Mouse (Mus musculus) spleen, embryonic (tissue): ENCODE measurements around the gene Nubp1.

Experiments
- CTCF ChIA-PET: fragments of 350-600 bp; sonication (Branson Sonifier 250); formaldehyde crosslinking; loops from one replicate; lab custom pipeline; 2022; lab: Charles Lee

Nubp1 gene

DNA sequence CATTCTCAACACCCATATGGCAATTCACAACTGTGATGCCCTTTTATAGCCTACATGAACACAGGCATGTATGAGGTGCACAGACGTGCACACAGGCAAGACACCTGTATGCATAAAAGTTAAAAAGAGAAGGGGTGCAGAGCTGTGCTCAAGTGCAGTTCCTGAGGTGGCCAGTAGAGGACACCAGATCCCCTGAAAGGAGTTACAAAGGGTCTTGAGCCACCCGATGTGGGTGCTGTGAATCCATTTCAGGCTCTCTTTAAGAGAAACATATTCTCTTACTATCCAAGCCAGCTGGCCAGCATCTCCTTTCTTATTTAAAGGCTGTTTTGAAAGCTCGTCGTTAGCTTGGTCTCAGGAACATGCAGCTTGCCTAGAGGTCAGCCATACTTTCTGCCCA lies 5.1 kb downstream of the Nubp1 start:
- CTCF ChIA-PET: interaction anchor here (0.8 to 0.9 kb wide), 3 partner anchors 35 to 103 kb away, joined by 3 to 7 read pairs (median 3); no protein-coding TSS in a partner anchor

DNA sequence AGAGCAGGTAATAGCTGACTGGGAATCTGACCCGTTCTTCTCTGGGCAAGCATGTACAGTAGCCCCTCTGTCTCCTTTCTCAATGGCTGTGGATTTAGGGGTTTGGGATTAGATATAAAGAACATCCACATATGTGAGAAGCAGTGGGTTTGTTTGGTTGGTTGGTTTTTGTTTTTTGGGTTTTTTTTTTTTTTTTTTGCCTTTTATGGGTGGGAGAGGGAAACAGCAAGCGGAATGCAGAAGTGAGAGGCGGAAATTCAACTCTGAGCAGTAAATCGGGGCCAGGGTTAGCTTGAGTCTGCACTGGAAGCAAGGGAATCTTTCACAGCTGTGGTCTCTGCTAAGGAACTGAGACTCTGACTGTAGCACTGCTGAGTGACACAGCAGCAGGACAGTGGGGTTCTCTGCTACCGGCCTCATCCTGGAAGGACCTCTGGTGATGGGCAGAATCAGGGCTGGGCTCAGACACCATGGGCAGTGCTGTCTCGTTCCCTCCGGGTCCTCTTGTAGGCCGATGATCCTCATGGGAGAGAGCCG lies 6.0 kb downstream of the Nubp1 start:
- CTCF ChIA-PET: interaction anchor here (0.6 to 0.9 kb wide), 3 partner anchors 34 to 105 kb away, joined by 3 to 7 read pairs (median 3); no protein-coding TSS in a partner anchor

DNA sequence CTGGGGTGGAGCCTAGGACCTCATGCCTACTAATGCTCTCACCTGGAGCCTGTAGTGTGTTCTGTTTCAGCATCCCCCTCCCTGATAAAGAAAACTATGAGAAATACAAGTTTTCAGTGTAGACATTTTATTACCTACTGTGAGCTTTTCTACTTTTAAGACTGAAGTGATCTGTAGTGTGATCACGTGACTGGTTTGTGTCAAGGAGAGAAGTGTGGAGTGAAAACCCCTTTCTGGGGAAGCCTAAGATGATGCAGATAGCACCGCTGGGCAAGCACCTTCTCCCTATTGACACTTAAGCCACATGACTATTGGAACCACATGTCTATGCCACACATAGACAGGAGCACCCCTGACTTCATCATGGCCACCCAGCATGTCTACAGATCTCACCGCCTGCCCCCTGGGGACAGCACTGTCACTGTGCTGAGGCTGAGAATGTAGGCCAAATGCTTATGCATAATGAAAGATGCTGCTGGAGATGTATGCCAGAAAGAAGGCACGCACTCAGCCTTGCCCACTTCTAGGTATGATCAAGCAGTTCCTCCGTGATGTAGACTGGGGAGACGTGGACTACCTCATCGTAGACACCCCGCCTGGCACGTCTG lies 8.8 kb downstream of the Nubp1 start:
- CTCF ChIA-PET: no interaction called here

DNA sequence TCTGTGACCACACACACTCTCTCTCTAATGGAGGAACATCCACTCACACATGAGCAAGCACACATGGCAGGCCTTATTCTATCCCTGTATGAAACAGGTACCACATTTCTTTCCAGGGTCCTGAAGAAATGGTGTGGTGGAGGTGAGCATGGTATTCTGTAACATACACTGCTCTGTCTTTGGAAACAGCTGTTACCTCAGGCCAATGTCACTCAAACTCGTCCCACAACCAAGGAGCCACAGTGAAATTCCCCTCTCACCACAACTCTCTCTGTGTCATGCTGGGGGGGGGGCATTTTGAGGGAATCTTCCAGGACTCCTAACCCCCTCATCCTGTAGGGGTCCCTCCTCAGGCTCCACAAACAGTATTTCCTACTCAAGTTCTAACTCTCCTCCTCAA lies 20.2 kb downstream of the Nubp1 start:
- CTCF ChIA-PET: no interaction called here

DNA sequence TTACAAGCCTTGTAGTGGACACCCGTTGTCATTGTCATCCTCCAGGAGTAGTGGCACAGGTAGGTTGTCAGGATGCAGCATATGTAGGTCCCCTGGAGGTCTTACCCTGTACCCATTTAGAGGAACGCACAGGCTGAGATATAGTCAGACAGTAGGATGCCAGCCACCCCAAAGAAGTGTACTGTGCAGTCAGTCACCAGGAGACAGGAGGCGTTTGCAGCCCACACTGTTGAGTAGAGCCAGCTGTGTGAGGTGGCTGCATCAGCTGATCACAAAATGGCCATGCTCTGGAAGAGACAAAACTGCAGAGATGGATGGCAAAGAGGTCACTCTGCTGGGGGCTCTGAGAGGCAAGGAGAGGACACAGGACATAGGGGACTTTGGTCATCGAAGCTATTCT lies 20.6 kb downstream of the Nubp1 start:
- CTCF ChIA-PET: no interaction called here

DNA sequence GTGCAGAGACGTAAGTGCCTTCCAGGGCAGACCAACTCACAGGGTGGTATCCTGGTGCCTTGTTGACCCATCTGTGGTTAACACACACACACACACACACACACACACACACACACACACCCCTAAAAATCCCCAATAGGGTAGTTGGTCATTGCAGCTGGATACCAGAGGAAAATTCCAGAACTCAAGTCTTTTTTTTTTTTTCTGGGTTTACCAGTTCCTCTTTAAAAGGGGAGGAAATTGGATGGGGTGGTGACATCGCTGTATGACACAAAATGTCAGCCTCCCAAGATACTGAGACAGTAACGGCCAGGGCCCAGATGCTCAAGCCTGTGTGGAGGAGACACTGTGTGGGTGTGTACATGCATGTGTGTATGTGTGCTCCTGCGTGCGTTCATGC lies 21.6 kb downstream of the Nubp1 start:
- CTCF ChIA-PET: interaction anchor here (0.7 kb wide), 1 partner anchor 52 kb away, joined by 3 read pairs; no protein-coding TSS in a partner anchor

DNA sequence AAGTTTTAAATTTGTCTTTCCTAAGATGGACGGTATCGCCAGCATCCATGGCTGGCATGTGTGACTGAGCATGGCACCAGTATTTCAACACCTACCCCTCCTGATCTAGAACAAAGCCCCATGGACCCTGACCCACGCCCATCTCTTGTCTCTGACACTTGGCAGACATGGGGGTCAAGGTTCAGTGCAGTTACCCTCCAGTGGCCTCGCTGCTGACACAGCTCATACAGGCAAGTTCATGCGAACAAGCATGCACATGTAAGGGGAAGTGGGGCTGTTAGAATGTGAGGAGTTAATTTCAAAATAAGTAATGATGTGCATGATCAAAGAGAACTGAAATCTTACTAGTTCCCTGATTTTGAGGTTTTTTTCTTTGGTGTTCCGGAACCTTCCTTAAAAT lies 24.4 kb downstream of the Nubp1 start:
- CTCF ChIA-PET: no interaction called here

DNA sequence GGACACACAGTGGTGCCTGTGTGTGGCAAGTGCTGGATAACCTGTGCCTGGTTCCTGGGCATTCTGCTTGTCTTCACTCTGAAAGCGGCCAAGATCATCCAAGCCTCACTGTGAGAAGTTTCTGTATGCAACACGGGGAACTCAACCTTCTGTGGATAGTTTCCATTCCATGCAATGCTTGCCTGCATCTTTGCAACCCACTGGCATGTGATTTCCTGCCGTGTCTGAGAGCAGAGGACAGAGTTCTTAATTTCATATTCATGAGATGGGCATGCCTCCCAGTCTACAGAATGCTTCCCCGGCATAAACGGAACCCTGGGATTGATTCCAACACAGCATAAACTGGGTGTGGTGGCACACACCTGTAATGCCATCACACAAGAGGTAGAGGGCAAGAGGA lies 26.3 kb downstream of the Nubp1 start:
- CTCF ChIA-PET: no interaction called here

DNA sequence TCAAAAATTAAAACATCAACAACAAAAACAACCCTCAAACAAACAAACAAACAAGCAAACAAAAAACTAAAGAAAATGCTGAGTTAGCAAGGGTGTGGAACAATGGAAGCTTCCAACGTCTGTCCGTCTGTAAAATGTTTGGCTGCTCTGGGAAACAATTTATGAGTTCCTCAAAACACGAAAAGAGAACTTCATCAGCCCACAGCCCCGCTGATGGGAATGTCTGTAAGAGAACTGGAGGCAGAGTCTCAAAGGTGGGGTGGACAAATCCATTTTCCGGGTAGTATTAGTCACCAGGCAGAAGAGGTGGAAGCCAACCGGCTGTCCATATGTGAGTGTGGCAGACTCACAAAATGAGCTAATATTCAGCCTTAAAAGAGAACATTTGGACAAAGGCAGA lies 29.6 kb downstream of the Nubp1 start:
- CTCF ChIA-PET: no interaction called here

DNA sequence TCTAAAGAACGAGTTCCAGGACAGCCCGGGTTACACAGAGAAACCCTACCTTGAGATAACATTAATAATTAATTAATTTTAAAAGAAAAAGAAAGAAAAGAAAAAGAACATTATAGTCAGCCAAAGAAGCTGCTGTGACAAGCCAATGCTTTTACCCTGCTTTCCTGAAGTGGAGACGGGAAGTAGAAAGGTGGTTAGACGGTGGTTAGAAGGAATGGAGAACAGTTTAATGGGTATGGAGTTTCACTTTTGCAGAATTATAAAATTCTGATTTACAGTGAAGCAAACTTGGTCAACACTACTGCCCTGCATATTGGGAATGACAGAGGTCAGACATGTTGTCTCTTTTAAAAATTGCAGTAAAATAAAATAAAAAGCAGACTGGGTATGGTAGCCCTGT lies 30.0 kb downstream of the Nubp1 start:
- CTCF ChIA-PET: no interaction called here

DNA sequence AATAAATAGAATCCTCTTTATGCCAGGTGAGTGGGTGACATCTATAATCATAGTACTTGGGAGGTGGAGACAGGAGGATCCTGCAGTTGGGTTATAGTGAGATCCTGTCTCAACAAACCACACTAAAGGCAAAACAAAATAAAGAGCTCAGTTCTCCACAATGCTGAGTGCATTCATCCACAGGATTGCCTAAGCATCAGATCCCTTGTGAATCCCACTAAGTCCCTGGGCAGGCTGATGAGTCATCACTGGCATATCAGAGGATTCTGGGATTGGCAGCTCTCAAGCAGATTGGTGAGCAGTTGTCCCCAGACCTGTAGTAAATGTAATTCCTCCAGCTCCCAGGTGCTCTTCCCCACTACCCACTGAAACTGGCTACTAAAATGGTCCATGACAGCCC lies 32.0 kb downstream of the Nubp1 start:
- CTCF ChIA-PET: no interaction called here

DNA sequence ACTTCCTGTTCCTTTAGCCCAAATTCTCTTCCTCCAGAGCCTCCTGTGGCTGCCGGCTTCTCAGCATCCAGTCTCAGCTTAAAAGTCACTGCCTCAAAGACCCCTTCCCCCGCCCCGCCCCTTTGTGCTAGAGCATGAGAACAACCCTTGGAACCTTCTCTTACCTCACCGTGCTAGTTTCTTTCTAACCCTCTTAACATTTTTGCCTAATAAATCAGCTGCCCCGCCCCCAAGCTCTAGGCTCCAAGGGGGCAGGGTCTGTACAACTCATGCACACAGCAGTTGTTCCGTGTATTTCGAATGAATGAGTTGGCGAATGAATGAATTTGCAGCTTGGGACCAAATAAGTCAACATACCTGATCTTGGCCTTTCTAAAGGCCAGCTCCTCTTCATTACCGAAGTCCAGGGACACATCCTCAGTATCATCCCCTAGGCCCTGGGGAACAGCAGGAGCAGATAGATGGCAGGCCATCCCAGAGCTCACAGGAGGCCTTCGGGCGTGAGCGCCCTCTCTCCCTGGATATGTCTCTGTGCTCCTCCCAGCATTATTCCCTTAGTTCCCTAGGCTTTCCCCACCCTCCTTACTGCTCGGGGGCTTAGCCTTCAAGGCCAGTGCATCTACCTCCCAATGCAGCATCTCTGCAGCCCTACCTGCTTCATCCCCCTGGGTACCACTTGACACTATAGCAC lies 35.0 kb downstream of the Nubp1 start:
- CTCF ChIA-PET: no interaction called here

DNA sequence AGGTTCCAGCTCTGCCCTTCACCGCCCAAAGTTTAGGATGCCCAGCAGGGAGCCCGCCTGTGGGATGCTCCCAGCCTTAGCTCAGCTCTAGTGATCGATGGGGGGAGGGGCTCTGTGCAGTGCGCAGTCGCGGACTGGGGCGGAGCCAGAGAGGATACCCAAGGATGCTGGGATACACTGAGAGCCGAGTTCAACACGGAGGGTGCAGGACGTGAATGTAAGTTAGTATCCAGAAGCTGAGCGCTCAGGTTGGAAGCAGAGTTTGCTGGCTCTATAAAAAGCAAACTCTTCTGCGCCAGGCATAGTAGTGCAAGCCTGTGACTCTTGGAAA lies 35.5 kb downstream of the Nubp1 start, which contains the start of gene Tvp23a:
TSS of gene Tvp23a (minus strand) at position 99 of the 331 bp plus-strand sequence.
- CTCF ChIA-PET: no interaction called here

DNA sequence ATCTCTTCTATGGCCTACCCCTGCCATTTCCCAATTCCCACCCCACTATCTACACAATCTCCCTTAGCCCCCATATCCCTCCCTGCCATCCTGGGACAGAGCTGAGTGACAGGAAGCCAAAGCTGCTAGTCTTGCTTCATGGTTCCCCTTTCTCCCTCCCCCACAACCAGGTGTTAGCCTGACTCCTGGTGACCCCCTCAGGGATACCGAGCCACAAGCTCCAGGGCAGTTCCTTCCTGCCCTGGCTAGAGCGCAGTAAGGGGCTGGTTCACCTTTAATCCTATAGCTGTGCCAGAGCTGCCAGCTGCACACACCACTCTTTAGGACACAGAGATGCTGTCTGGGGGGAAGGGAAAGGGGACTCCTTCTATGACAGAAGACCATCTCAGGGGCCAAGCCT lies 36.0 kb downstream of the Nubp1 start:
- CTCF ChIA-PET: no interaction called here

DNA sequence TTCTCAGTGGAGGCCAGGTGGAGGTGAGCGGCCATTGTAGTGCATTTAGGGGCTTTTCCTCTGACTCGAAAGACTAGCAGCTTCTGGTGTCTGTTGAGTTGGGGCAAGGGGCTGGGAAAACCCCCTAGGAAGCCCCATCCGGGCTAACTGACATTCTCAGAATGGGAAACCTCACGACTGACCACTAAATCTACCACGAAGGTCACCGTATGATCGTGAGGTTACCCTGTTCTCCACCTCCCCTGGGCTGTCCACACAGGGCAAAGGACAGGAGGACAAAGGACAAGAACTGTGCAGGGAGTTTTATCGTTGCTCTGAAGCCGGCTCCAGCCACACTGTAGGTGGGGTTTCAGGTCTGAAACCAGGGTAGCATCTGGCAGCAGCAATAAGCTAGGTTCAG lies 37.2 kb downstream of the Nubp1 start:
- CTCF ChIA-PET: no interaction called here

DNA sequence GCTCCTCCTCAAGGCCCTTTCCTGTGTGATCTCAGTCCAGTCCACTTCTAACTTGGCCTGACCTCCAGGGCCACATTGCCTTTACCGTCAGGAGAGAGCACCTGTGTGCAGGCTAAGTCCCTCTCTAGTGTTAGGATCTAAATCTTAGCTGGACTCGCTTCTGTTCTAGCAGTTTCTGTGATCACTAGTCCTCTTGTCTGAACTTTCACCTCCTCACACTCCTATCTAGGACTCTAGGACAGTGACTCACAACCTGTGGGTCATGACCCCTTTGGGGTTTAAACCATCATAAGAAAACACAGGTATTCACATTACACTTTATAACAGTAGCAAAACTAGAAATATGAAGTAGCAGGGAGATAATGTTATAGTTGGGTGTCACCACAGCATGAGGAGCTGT lies 40.2 kb downstream of the Nubp1 start:
- CTCF ChIA-PET: interaction anchor here (0.5 to 1.0 kb wide), 2 partner anchors 35 to 1601 kb away, joined by 3 to 7 read pairs; no protein-coding TSS in a partner anchor

DNA sequence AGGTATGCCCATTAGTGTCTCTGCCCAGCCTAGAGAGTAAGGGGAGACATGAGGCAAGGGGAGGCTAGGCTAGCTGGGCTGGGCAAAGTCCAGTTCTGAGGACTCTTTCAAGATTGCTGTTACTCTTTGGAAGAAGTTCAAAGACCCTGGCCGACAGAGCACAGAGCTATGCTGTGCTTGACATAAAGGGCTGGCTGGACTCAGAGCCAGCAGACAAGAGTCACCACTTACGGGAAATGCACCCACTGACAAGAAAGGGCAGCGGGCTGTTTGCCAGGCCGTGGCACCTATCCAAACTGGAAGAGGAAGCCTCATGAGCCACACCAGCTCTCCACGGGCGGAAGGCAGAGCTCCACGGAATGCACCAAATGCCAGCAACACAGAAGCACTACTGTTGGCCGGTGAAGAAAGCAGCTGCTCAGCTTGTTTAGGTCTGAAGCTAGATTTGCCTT lies 40.7 kb downstream of the Nubp1 start:
- CTCF ChIA-PET: no interaction called here

DNA sequence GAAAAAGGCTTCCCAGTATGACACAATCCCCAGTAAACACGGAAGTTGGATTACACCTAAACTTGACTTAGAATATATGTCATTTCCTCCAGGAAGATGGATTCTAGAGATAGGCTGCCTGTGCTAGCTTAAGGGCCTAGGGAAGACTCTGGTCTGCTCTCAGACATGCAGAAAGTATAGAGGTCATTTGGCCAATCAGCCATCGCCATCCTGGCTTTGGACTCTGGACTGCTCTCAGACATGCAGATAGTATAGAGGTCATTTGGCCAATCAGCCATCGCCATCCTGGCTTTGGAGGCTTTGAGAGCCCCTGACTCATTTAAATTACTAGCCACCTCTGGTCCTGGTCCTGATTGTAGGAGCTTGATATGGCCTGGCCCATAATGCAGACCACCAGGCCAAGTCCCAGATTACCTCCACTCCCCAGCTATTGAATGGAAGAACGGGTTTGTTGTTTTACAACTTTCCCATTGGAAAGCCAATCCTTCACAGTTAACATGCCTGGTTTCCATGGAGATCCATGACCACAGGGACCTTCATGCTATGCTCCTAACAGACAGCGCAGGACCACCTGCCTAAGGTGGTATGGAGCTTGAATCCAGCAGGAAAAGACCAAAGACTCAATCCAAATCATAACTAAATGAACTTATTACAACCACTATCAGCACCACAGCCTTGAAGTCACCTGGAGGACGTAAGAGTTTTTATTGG lies 42.3 kb downstream of the Nubp1 start:
- CTCF ChIA-PET: interaction anchor here (0.7 kb wide), 1 partner anchor 28 kb away, joined by 3 read pairs; no protein-coding TSS in a partner anchor

DNA sequence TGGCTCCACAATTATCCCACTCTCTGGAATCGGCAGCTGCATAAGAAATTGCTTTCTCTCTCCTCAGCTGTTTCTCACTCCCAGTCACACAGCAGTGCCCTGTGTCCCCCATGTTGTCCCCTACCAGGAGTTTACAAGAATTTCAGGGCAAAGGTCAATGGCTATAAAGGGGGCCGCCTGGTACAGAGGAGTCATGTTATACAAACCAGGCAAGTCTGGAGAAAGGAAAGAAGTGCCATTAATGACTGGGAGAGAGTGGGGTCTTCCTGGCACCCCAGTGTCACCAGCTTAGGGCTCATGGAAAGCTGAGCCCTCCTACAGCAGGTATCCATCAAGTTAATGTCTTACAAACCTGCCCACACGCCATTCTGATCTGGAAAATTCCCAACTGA lies 42.8 kb downstream of the Nubp1 start:
- CTCF ChIA-PET: interaction anchor here (0.7 kb wide), 1 partner anchor 27 kb away, joined by 3 read pairs; no protein-coding TSS in a partner anchor

DNA sequence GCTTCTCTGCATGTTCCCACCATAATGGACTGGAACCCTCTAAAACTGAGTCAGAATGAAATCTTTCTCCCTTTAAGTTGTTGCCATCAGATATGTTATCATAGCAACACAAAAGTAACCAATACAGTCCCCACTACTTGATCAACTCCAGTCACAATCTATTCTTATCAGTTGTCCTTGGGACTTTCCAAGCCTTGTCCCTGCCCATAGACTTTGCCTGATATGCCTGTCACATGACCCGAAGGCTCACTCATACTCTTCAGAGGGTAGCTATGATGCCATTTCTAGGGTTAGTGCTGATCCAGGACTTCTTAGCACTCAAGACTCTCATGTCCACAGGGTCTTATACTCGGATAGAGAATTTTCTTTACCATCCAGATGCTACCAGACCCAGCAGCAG lies 48.4 kb downstream of the Nubp1 start:
- CTCF ChIA-PET: interaction anchor here (0.6 kb wide), 1 partner anchor 20 kb away, joined by 3 read pairs; the partner anchor contains the start of gene Ciita

DNA sequence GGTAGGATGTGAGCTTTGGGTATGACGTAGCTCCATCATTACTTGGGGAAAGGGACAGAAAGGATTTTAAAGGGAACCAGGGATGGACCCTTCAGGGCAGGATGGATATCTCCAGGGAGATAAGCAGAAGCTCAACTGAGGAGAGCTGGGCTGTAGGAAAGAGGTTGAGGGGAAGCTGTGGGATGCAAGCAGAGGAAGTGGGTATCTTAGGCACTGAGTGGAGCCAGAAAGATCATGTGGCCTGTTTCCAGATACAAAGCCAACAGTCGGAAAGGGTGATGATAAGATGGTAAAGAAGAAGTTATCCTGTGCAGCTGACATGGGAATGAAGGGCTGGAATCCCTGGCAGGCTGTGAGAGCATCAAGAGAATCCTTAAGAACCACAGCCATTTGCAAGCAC lies 49.4 kb downstream of the Nubp1 start:
- CTCF ChIA-PET: no interaction called here

DNA sequence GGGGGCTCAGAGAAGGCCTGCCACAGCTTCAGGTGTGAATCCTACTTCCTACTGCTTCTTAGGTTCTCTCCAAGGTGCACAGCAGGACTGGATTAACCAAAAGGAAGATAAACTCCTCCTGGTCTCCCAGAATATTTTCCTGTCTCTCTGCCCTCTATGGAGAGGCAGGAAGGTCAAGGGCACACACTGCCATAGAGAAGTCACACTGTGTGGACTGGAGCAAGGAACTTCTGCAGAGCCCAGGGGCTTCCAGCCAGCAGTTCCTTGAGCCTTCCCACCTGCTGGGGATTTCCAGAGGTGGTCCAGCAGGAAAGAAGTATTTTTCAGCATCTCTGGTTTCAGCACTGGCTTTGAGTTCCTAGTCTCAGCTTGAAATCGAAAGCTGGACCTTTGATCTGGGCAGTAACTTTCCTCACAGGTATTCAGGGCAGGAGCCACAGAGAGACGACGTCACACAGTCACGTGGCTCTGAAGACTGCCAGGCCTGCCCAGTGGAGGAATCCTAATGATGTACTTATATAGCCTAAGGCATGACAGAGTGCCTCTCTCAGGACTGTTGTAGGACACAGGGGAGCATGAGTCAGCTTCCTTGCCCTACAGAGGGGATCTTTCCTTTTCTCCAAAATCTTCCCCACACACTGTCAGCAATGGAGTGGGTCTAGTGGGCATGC lies 53.4 kb downstream of the Nubp1 start:
- CTCF ChIA-PET: no interaction called here
